Mouse (Mus musculus): ENCODE data around the gene Ccer2. TPM values are rescaled to one million over a fixed set of nuclear protein-coding genes. Genes with fewer than 3 reads are reported as not detected.

The Ccer2 gene
- 128 and 230 TPM in 2 replicates for polyA plus RNA-seq (2015; fragmentation: Nextera tagmentation; extraction: Ambion mirVana)

- peaks cover 10% of the 10 kb centered on the region for H3K27me3 ChIP-seq
- peak; percentile 36; the same call in 1 of the 2 replicates for ATAC-seq (ENCODE audit: insufficient number of reproducible peaks, low FRiP score, low TSS enrichment, low read depth)
- no peaks in the 10 kb centered on the region for H3K9me3 ChIP-seq (replicated peaks)
- H3K4me1 ChIP-seq: peaks cover 9% of the 10 kb centered on the region
- H3K9ac ChIP-seq: no peak within 1 kb of the TSS
- H3K36me3 ChIP-seq: peaks cover 46% of the 10 kb centered on the region
- no peak within 1 kb of the TSS for H3K4me3 ChIP-seq (replicated peaks)
- 2% methylated on average over 17 of the region's 17 CpGs for WGBS
- peak within 1 kb of the TSS; percentile 32; the same call in 1 of the 2 replicates for H3K4me2 ChIP-seq (replicated peaks)
- H3K27ac ChIP-seq (replicated peaks): no peak within 1 kb of the TSS
Observed at GRCm38 (mm10) chr7:28756079-28756478, at the start of gene Ccer2. TSS of gene Ccer2 (plus strand) at chr7:28756174.

DNA sequence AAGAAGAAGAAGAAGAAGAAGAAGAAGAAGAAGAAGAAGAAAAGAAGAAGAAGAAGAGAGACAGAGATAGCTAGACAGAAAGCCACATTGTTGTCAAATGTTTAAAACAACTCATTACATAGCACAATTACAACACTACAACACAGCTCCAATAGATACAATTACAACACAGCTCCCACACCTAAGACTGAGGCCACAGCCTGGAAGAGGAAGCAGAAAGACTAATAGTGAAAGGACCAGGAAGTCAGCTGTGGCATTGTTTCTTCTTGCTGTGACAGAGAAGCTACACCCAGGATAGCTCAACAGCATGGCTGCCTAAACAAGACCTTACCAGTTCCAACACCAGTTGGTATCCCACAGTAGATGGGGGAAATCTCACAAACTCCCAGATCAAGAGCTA is 46.5 kb upstream of the Ccer2 start:
- Histone ChIP-seq H3K4me2 (replicated peaks) (no peak overlapping the region), H3K27me3 (no peaks in the 10 kb centered on the region), H3K9ac (no peak overlapping the region), H3K36me3 (no peaks in the 10 kb centered on the region), H3K27ac (replicated peaks) (no peak overlapping the region), H3K4me3 (replicated peaks) (no peak overlapping the region), H3K4me1 (0 out of 2 replicates have a peak, but pooled peaks cover under 1% of the 10 kb centered on the region), H3K9me3 (replicated peaks) (no peaks in the 10 kb centered on the region)
- ATAC-seq (ENCODE audit: insufficient number of reproducible peaks, low FRiP score, low TSS enrichment, low read depth): no peak

DNA sequence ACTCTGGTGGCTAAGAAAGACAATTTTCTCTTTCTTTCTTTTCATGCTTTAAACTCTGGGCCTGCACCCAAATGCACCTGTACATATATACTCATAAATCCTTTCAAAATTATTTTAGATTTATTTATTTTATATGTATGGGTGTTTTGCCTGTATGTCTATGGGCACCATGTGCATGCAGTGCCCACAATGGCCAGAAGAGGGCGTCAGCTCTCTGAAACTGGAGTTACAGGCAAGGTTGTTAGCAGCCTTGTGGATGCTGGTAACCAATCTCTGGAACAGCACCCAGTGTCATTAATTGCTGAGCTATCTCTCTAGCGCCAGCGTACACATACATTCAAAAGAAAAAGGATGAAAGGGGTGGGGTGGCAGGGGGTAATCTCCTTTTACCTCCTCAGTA is 45.0 kb upstream of the Ccer2 start:
- Histone ChIP-seq H3K27me3 (no peaks in the 10 kb centered on the region), H3K4me2 (replicated peaks) (no peak overlapping the region), H3K9me3 (replicated peaks) (no peaks in the 10 kb centered on the region), H3K4me3 (replicated peaks) (no peak overlapping the region), H3K4me1 (peaks cover 8% of the 10 kb centered on the region; the same call in 1 of the 2 replicates), H3K9ac (no peak overlapping the region), H3K27ac (replicated peaks) (no peak overlapping the region), H3K36me3 (no peaks in the 10 kb centered on the region)
- WGBS: 65% methylated on average over 3 of the region's 3 CpGs
- no peak for ATAC-seq (ENCODE audit: insufficient number of reproducible peaks, low FRiP score, low TSS enrichment, low read depth)

DNA sequence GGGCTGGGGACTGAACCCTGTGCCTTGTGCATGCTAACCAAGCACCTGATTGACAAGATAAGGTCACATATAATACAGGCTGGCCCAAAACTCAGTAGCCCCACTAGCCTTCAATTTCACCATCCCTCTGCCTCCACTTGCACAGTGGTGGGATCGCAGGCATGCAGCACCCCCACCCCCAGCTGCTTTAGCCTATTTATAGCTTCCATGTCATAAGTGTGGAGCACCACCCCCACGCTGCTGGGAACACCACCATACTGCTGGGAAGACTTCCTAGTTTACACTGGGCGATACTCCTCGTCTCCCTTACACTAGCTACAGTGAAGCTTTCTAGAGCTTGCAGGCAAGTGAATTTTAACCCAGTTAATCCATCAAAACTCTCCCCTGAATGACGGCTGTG is 41.3 kb upstream of the Ccer2 start:
- 76% methylated on average over 5 of the region's 5 CpGs for WGBS
- ATAC-seq (ENCODE audit: insufficient number of reproducible peaks, low FRiP score, low TSS enrichment, low read depth): no peak
- Histone ChIP-seq H3K4me1 (peaks cover 19% of the 10 kb centered on the region), H3K27ac (replicated peaks) (no peak overlapping the region; the same call in 1 of the 2 replicates), H3K36me3 (no peaks in the 10 kb centered on the region), H3K4me3 (replicated peaks) (no peak overlapping the region), H3K9ac (no peak overlapping the region), H3K27me3 (no peaks in the 10 kb centered on the region), H3K9me3 (replicated peaks) (no peaks in the 10 kb centered on the region), H3K4me2 (replicated peaks) (no peak overlapping the region)

DNA sequence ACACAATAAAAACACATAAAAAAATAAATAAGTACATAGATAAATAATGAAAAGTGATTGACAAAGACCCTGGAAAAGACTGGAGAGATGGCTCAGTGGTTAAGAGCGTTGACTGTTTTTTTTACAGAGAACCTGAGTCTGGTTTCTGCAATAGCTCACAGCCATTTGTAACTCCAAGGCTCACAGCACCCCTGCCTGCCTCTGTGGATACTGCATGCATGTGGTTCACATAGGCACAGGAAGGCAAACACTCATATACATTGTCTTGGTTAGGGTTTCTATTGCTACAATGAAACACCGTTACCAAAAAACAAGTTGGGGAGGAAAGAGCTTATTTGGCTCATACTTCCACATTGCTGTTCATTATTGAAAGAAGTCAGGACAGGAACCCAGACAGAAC is 40.4 kb upstream of the Ccer2 start:
- Histone ChIP-seq H3K36me3 (no peaks in the 10 kb centered on the region), H3K4me1 (peaks cover 19% of the 10 kb centered on the region), H3K9me3 (replicated peaks) (no peaks in the 10 kb centered on the region), H3K4me2 (replicated peaks) (no peak overlapping the region), H3K4me3 (replicated peaks) (no peak overlapping the region), H3K27me3 (no peaks in the 10 kb centered on the region), H3K9ac (no peak overlapping the region), H3K27ac (replicated peaks) (no peak overlapping the region)
- WGBS: 91% methylated on average over 2 of the region's 2 CpGs
- no peak for ATAC-seq (ENCODE audit: insufficient number of reproducible peaks, low FRiP score, low TSS enrichment, low read depth)

DNA sequence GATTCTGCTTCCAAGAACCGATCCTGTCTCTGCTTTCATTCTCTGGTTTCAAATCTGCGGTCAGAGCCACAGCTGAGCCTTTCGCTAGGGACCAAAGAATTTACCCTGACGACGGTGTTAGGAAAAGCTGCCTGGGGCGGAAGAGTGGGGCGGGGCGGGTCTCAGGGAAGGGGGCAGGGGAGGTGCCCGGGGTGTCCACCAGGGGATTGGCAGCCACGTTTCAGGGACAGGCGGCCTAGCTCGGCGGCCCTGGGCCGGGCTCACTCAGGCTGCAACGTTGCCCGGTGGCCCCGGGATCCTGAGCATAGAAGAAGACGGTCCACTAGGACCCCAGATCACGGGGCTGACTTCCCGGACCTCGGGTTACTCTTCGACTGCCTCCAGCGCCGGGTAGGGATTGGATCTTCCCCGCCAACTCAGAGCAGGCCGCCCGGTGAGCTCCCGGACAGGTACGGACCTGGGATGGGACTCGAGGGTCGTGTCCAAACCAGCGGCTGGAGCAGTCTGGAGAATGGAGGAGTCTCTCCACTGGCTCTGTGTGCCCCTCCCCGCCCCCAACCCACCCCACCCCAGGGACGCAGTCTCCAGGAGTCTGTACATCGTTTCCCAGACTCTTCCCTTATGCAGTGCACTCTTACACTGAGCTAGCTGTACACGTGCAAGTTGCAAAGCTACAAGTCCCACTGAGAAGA is 39.2 kb upstream of the Ccer2 start, which contains the start of gene Fbxo17:
TSS of gene Fbxo17 (plus strand) at position 215 of the 692 bp plus-strand sequence.
- Histone ChIP-seq H3K9ac (peak within 1 kb of the TSS; percentile 51), H3K36me3 (no peaks in the 10 kb centered on the region), H3K4me2 (replicated peaks) (peak within 1 kb of the TSS; percentile 72), H3K27ac (replicated peaks) (peak within 1 kb of the TSS; percentile 87), H3K4me3 (replicated peaks) (peak within 1 kb of the TSS; percentile 55), H3K27me3 (no peaks in the 10 kb centered on the region), H3K4me1 (peaks cover 19% of the 10 kb centered on the region), H3K9me3 (replicated peaks) (no peaks in the 10 kb centered on the region)
- WGBS: 2% methylated on average over 36 of the region's 36 CpGs
- ATAC-seq (ENCODE audit: insufficient number of reproducible peaks, low FRiP score, low TSS enrichment, low read depth): peak; percentile 79

GRCm38 (mm10) chr7:28717726-28718125 is 38.2 kb upstream of the Ccer2 start:
- peak overlapping the region; percentile 87 for H3K27ac ChIP-seq (replicated peaks)
- no peaks in the 10 kb centered on the region for H3K9me3 ChIP-seq (replicated peaks)
- peaks cover 19% of the 10 kb centered on the region for H3K4me1 ChIP-seq
- H3K36me3 ChIP-seq: no peaks in the 10 kb centered on the region
- 56% methylated on average over 10 of the region's 10 CpGs for WGBS
- H3K27me3 ChIP-seq: no peaks in the 10 kb centered on the region
- peak overlapping the region; percentile 72 for H3K4me2 ChIP-seq (replicated peaks)
- H3K9ac ChIP-seq: no peak overlapping the region; the same call in 1 of the 2 replicates
- ATAC-seq (ENCODE audit: insufficient number of reproducible peaks, low FRiP score, low TSS enrichment, low read depth): no peak
- peak overlapping the region; percentile 55 for H3K4me3 ChIP-seq (replicated peaks)

DNA sequence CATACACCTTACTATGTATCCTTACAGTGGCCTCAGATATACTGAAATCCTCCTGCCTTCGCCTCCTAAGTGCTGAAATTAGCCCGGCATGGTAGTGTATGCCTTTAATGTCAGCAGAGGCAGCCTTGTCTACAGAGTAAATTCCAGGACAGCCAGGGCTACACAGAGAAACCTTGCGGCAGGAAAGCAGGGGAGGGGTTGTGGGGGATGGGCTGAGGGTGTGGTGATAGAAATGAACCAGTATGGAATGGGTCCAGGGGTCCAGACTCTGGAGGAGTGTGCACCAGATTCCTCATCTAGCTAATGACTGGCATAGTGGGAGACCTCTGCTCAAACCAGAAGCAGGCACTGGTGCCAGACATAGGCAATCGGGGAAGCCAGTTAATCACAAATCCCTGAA is 36.8 kb upstream of the Ccer2 start:
- peaks cover 19% of the 10 kb centered on the region for H3K4me1 ChIP-seq
- no peaks in the 10 kb centered on the region for H3K9me3 ChIP-seq (replicated peaks)
- no peaks in the 10 kb centered on the region for H3K36me3 ChIP-seq
- no peak overlapping the region for H3K4me3 ChIP-seq (replicated peaks)
- no peak for ATAC-seq (ENCODE audit: insufficient number of reproducible peaks, low FRiP score, low TSS enrichment, low read depth)
- H3K27me3 ChIP-seq: no peaks in the 10 kb centered on the region
- H3K9ac ChIP-seq: no peak overlapping the region
- no peak overlapping the region for H3K27ac ChIP-seq (replicated peaks)
- WGBS: 41% methylated on average over 4 of the region's 4 CpGs
- no peak overlapping the region for H3K4me2 ChIP-seq (replicated peaks)

DNA sequence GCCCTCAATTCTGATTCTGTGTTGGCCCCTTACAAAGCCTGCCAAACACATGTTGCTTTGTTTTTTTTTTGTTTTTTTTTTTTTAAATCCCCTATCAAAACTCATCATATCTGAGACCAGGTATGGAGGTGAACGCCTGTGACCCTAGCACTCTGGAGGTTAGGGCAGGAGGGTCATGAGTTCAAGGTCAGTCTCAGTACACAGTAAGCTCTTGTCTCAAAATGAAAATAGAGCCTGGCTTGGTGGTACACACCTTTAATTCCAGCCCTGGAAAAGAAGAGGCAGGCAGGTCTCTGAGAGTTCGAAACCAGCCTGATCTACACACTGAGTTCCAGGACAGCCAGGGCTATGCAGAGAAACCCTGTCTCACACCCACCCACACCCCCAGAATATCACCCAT is 36.3 kb upstream of the Ccer2 start:
- H3K36me3 ChIP-seq: peaks cover 2% of the 10 kb centered on the region; the same call in 1 of the 2 replicates
- H3K27me3 ChIP-seq: no peaks in the 10 kb centered on the region
- no peak overlapping the region for H3K4me2 ChIP-seq (replicated peaks)
- ATAC-seq (ENCODE audit: insufficient number of reproducible peaks, low FRiP score, low TSS enrichment, low read depth): no peak
- H3K9me3 ChIP-seq (replicated peaks): no peaks in the 10 kb centered on the region
- H3K4me3 ChIP-seq (replicated peaks): no peak overlapping the region
- no peak overlapping the region for H3K27ac ChIP-seq (replicated peaks)
- peaks cover 16% of the 10 kb centered on the region for H3K4me1 ChIP-seq
- no peak overlapping the region for H3K9ac ChIP-seq
- WGBS: 85% methylated on average over 2 of the region's 2 CpGs

DNA sequence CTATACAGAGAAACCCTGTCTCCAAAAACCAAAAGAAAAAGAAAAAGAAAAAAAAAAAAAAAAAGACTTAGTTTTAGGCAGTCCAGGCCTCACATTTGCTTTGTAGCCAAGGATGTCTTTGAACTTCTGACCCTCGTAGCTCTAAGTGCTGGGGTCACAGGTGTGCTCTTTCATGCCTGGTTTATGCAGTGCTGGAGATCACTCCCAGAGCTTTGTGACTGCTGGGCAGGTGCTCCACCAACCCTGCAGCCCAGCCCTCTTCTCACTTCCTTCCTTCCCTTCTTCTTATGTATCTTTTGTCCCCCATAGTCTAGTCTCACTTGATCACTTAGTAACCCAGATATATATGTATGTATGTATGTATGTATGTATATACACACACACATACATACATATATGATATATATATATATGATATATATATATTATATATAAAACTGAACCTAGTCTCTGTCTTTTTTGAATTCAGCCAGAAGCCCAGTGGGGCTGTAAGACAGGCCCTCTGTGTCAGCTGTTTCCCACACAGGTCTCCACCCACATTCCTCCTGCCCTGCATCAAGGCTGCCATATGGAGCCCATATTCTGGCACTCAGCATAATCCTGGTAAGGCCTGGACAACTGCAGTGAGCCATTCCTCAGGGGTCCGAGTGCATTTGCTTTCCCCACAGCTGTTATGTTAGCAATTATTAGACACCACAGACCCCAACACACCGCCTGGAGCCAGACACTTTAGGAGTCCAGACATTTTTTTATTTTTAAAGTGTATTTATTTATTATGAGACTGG is 35.0 kb upstream of the Ccer2 start:
- peaks cover 12% of the 10 kb centered on the region for H3K4me1 ChIP-seq
- no peaks in the 10 kb centered on the region for H3K27me3 ChIP-seq
- no peak overlapping the region for H3K9ac ChIP-seq
- no peak overlapping the region for H3K4me3 ChIP-seq (replicated peaks)
- H3K9me3 ChIP-seq (replicated peaks): no peaks in the 10 kb centered on the region
- H3K27ac ChIP-seq (replicated peaks): peak overlapping the region; percentile 13; the same call in 1 of the 2 replicates
- H3K36me3 ChIP-seq: peaks cover 7% of the 10 kb centered on the region
- no peak overlapping the region for H3K4me2 ChIP-seq (replicated peaks)
- 44% methylated on average over 3 of the region's 3 CpGs for WGBS
- peak; percentile 77 for ATAC-seq (ENCODE audit: insufficient number of reproducible peaks, low FRiP score, low TSS enrichment, low read depth)

DNA sequence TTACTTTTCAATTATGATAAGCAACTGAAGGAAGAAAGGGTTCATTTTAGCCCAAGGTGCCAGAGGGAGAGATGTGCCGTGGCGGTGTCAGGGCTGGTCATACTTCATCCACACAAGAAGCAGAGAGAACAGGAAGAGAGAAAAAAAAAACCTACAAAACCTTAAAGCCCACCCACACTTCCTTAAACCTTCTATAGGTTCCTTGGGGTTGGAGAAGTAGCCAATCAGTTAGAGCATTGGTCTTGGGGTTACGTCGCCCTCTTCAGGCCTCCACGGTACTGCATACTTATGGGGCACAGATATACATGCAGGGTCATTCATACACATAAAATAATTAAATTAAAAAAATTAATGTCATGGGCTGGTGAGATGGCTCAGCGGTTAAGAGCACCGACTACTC is 33.9 kb upstream of the Ccer2 start:
- Histone ChIP-seq H3K4me1 (peaks cover 8% of the 10 kb centered on the region), H3K36me3 (peaks cover 7% of the 10 kb centered on the region), H3K4me2 (replicated peaks) (no peak overlapping the region), H3K9me3 (replicated peaks) (no peaks in the 10 kb centered on the region), H3K27ac (replicated peaks) (no peak overlapping the region), H3K9ac (no peak overlapping the region), H3K4me3 (replicated peaks) (no peak overlapping the region), H3K27me3 (no peaks in the 10 kb centered on the region)
- no peak for ATAC-seq (ENCODE audit: insufficient number of reproducible peaks, low FRiP score, low TSS enrichment, low read depth)
- WGBS: 95% methylated on average over 7 of the region's 7 CpGs
